Mouse (Mus musculus) skeletal muscle tissue, adult 2 months (tissue): ENCODE measurements at regions not wholly inside any gene's neighbourhood (a gene's known extent, or its start where the extent isn't known, plus 50 kb on each side); places are given as distances from the start of the nearest gene placed in this dataset.
"Not testable (repeated sequence)": the region's sequence is repeated elsewhere in the genome, so short reads cannot be mapped to it uniquely, and the experiment has no call there.

Experiments used
- DNase-seq: peaks from one replicate; pipeline ENCODE4 v3.0.0-alpha.2; 2012; ENCODE audit warnings: low read depth, low spot score

DNA sequence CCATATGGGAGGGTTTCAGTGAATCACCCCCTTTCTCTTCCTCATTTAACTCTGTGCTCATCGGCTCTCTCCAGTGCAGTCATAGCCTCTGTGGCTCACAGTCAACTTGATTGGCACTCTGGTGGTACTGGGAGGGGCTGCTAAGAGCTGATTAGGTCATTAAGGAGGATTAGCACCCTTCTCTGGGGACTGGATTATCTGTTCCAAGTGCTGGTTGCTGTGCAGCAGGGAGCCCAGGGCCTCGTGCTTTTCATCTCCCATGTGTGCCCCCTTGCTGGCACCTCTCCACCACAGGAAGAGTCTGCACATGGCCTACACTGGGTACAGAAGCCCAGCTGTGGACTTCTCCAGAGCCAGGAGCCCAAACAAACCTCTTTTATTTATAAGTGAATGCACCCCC lies 316.8 kb upstream of the Irx1 start:
- no peak for DNase-seq

DNA sequence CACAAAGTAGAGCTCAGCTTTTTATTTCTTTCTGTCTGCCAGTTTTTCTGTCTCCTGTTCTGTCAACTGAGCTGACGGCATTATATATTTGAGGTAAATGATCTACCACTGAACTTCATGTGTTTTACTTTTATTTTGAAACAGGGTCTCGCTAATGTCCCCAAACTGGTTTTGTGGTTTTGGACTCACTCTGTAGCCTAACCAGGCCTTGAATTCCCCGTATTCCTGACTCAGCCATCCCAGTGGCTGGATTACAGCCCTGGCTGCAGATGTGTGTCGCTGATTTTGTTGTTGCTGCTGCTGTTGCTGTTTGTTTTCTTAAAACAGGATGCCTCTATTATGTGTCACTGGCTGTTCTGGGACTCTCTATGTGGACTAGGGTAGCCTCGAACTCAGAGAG lies 317.3 kb upstream of the Irx1 start:
- DNase-seq = no peak

DNA sequence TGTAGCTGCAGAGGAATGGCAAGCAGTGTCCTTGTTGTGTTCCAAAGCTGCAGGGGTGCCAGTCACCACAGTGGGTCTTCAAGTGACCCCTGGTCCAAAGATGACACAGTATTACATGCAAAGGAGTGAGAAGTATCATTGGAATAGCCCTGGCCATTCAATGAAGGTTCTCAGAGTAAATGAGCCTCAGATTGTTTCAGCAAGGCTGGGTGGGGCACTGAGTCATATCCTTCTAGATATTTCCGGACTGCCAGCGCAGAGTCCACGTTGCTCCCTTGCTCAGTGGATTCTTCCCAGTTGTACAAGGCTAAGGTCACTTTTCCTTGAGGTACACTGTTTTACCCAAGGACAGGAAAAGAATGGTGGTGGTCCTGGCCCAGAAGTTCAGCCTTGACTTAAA lies 319.2 kb upstream of the Irx1 start:
- no peak for DNase-seq

DNA sequence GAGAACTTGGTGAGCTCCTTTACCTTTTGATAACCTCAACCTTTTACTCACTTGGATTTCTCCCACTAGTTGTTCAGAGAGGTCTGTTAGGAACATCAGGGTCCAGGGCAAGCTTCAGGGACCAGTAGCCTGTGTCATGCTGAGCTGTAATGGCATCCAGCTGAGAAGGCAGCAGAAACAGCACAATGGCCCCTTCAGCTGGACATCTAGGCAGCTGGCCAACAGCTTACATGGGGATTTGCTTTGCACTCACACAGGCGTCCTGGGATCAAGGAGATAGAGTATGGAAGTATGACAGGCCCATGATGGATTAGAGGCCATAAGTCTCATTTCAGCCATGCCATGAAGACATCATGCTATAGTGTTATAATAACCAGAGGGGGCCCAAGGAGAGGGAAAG lies 320.2 kb upstream of the Irx1 start:
- no peak for DNase-seq

DNA sequence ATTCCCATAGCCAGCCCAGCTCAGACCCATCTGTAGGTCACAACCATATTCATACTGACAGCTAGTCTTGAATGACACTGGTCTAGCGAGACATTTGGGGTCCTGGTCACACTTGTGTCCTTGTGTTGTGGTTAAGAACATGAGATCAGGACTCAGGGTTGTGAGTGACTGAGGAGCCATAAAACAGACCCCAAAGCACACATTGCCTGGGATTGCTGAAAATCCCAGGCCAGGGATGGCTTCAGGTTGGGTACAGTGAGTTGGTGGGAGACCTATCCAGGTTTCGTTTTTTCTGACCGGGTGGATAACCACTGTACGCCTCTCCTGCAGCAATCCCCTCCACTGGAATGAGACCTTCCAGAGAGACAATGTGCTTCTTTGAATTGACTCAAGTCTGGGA lies 322.8 kb upstream of the Irx1 start:
- no peak for DNase-seq

DNA sequence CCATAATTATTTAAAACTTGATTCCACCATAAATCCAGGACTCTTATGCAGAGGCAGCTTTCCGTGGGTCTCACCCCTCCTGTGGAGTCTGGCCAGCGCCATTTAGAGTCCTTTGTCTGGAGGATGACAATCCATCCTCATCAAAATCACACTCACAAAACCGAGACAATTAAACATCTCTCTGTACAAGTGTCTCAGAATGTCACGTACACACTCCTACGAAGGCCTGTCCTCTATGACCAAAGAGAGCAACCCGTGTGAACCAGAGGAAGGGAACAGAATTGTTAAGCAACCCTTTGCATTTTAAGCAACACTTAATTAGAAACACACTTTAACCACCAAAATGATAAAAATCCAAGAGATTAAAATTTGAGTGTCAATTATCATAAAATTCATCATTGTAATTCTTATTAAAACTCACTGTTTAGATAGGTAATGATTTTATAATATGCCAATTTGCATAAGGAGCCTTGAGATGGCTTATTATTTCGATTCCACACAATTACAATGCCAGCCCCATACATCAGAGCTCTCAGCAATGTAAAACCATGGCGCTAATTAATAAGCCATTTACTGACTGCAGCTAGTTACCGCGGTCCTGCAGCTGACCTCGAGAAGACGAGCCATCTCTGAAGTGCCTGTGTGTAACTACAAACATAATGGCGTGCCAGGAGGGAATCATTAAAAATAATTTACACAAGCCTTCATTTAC lies 325.0 kb upstream of the Irx1 start:
- no peak for DNase-seq

DNA sequence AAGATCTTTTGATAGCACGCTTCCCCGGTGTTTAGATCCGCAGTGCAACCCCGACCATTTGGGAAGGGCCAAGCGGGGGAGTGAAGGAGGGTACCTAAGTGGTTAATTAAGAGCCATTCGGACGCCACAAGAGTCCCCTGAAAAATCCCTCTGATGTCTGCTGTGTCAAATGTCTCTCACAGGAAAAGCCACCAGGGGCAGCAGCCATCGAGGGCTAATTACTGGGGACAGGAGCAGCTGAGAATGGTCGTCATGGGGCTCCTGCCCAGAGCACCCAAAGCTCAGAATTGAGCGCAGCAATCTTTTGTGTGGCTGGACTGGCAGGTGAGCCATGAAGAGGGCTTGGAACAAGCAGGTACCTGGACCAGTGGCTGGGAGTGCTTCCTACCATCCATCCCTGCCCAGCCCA lies 325.6 kb upstream of the Irx1 start:
- DNase-seq = no peak

DNA sequence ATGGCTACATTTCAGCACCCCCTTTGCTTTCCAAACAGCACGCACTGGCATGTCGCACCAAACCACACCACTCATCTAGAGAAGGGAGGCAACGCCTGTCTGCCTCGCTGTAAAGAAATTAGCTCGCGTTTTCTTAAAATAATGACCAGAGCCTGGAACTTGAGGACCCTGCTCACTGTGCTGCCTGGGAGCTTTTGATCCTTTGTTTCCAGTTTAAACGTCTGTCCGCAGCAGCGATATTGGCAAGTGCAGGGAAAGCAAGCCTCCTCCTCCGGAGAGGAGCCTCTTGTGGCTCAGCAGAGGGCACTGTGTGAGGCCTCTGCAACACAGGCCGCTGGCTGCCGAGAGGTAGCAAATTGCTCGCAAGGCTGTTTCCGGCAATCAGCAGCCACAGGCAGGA lies 328.8 kb upstream of the Irx1 start:
- no peak for DNase-seq

DNA sequence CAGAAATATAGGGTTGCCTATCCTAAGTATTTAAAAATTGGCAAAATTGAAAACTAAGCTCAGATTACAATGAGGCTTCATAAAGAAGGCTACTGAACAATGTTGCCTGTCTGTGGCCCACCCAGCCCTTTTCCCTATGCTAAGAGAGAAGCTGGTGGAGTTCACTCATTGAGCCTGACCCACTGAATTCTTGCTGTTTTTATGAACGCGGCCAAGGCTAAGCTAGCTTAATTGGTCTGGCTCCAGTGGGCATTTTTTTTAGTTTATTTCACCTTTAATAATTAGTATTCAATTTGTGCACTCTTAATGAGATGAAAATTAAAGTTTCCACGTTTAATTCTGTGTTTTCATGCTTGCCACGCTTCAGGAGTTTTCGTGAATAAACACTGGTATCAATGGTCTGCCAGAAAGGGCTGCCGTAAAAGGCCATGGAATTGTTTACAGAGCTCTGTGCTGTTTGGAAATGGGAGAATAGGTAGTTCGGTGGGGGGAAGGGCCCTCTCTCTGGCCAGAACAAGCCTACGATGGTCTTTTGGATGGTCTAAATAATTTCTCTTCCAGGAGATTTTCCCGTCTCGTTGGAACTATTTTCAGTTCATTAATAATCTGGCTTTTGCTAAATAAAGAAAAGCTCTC lies 329.7 kb upstream of the Irx1 start:
- no peak for DNase-seq

DNA sequence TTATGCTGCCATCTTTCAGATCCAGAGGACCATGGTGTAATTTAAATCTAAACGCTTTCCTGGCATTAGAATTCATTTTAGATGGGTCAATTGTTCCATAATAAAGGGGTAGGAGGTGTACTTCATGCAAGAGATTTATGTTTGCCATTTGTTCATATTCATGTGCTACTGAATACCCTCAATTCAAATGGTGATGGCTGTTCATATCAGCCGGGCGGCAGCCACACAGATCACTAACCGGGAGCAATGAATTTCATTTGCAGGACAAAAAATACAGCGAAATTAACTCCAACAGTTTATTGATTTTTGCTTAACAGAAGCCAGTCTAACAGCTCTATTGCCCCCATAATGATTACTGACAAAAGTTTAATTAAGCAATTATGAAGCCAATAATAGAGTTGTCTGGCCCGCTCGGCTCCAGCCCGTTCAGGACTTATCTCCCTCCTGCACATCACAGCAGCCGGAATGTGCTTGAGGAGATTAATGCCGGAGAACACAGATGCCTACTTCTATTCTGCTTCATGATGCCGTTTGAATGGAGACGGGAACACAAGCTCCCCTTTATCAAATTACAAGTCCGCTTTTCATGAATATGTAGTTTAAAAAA lies 330.3 kb upstream of the Irx2 start:
- no peak for DNase-seq

DNA sequence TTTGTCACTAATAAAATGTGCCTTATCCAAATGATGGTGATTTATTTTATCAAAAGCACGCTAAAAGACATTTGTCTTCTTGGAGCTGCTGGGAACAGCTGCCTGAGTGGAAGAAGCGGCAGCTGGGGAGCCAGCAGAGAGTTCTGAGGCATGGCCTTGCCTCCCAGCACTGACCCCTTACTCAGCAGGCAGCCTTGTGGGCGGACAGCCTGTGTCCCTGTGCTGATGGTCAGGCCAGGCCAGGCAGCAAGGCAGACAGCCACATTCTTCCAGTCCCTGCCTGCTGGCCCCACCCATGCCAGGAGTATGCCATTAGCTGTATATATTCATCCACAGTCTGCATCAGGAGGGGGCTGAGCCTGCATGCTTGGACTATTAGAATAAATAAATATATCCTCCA lies 329.0 kb upstream of the Irx2 start:
- DNase-seq = no peak

DNA sequence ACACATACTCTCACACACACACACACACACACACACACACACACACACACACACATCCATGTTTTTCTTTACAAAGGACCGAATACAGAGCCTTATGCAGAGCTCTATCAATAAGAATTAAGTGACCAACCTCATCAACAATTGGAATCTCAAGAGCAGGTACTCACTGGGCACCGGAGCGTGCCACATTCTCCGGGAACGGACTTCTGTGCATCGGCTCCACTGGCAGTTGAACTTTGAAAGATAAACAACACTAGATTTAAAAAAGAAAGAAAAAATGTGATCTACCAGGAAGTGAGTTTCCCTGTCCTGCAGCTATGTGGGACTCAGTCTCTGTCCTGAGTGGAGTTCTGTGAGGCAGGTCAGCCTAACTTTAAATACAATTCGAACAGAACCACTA lies 327.5 kb upstream of the Irx2 start:
- DNase-seq = no peak

DNA sequence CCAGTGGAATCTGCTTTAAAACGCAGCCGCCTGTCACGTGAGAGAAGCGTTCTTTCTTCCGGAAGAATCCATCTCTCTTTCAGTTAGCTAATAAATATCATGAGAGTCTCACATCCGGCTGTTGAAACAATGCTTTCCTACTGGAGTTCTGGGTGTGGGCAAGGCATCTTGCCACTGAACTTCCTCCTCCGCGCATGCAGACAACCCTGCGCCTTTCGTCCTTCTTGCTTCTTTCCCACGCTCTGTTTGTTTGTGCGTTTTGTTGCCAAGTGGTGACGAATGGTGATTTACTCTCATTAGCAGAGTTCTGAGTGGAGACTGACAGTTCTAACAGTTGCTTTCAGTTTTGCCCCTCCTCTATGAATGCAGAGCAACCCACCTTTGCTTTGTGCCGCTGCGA lies 326.8 kb upstream of the Irx2 start:
- DNase-seq = no peak

DNA sequence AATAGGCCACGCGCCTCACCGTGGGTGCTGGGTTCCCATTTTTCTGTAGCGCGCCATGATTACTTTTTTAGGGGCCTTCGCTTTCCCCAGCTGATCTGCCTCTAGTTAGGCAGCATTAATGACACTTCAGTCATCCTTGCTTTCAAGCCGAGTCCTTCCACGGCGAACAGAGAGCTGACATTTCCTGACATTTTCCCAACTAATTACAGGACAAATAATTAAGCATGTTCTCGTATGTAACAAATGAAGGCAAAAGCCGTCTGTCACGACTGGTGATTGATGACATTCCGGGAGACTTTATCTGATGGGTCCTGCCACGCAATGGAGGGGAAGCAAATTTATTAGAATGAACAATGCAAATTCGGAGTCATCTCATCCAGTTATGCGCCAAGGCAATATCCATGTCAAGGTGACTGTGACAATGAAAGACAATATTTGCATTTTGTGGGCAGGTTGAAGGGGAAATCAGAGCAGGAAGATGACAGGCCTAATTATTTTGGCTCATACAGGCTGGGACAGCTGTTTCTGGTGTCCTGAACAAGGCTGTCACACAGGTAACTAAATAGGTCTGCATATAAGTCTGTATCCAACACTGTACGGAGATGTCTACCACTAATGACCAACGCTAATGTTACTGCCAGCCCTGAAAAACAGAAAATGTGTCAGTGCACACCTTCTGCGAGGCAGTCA lies 326.0 kb upstream of the Irx2 start:
- no peak for DNase-seq

DNA sequence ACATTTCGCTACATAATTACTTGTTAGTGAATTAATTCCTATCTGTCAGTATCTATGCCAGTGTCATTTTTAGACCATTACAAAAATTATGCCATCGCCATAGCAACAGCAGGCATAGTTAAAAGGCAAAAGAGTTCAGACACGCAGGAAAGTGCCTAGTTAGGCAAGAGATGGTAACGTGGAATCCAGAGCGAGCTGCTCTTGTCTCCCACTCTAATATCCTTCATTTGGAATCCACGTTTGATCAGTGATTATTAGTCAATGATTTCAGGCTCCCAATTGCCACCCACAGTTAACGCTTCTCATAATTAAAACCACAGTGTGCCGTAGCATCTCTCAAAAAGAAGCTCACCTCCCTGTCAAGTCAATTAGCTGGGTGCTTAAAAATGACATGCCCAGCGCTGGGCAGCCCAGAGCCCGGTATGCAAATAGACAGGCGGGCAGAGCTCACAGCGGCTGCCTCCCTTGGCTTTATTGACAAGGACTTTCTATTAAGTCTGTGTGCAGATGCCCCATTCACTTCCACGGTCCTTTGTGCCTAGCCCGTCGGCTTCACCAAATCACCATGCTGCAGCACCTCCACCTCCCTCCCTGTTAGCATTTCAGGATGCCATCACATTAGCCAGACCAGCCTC lies 325.4 kb upstream of the Irx2 start:
- no peak for DNase-seq

DNA sequence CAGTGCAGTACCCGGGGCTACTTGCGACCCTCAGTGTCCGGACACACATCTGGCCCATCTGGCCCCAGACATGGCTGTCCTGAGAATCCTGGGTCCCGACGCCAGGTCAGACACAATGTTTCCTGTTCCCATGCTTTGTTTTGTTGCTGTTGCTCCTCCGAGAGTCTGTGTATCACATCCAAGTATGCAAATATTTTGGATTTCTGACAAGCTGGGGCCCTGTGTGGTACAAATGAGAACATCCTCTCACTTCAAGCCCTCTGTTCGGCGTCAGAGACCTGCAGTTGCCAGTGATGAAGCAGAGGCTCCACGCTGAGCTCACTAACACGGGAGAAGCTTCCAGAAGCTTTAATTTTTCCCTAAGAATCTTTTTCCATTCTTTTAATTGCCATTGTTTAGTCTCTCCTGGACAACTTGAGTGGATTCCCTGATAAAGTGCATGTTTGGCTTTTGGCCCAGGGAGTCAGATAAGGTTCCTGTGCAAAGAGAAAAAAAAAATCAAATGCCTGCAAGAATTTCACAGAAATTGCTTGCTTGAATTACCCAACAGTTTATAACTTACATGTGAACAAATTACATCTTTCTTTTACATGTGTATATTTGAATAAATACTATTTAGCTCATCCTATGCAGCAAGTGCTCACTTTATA lies 304.5 kb upstream of the Irx2 start:
- no peak for DNase-seq

DNA sequence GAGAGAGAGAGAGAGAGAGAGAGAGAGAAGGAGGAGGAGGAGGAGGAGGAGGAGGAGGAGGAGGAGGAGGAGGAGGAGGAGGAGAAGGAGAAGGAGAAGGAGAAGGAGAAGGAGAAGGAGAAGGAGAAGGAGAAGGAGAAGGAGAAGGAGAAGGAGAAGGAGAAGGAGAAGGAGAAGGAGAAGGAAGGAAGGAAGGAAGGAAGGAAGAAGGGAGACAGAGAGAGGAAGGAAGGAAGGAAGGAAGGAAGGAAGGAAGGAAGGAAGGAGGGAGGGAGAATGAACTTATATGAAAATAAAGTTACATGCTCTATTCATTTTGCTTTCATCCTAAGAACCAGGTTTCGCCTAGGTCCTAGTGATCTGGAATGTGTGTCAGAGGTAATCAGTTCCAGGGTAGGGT lies 302.4 kb upstream of the Irx2 start:
- not testable (repeated sequence) for DNase-seq

DNA sequence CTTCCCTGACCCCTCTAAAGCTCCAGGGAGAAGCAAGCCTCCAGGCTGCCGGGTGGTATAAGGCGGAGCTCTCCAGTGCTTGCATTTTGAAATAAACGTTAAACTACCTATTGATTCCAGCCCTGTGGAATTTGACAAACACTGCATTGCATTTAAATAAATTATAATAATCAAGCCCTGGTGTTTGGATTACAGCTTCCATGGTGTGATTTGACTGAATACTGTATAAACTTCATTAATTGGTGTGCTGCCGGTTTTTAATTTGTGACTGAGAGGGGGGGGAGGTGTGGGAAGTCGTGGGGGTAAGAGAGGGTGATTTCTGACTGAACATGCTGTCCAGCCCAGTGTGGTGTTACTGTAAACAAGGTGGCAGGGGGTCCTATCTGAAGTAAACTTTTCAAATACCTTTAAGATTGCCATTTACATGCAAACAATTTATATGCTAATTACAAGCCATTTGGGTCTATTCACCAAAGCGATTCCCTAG lies 282.9 kb upstream of the Irx2 start:
- DNase-seq = no peak

DNA sequence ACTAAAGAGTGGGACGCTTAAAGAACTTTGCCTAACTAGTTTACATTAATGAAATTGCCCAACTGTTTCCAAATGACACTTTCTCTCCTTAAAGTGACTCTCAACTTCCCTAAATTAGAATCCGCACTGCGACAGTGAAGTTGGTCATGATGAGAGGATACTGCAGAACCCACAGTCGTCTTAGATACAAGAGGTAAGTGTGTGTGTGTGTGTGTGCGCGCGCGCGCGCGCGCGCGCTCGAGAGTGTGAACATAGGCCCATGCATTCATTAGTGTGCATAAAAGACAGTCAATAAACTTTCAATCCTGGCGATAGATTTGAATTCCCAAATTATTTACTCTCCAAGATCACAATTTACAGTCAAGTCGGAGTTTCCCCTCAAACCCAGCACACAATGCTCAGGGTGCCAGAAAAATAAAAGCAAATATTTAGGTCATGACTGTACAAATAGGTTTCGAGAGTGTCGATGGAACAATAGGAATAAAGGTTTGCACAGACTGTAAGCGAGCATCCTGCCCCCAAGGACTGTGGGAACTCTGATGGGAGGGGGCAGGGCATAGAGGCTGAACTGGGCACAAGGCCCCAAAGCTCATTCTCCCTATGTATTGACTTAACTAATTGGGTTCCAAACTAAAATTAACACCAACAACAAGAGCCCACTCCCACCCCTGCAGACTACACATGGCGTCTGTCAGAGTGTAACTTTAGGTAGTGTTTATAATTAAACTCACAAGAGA lies 282.2 kb upstream of the Irx2 start:
- no peak for DNase-seq

DNA sequence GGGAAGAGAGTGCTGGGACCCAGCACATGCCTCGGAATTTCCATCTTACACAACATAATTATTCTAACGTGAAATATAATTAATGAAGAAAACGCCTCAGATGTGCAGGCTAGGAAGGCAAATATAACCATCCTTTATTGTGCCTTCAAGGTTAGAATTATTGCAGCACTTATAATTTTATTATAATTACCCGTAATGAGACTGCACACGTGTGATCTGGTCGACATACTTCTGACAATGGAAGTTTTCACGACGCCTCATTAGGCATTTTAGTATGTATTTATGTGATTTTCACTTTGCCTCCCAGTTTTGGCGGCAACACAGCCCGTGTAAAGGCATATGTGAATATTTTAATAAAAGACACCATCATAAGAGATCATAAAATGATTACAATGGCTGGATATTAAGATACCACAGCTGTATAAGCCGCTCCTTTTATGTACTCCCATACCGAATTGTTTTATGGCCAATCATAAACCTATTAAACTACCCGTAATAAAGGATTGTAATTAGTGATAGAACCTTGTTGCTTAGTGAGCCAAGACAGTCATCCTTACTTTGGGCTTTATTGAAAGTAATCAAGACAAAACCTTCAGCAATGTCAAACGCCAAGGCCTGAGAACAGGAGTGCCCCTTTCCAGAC lies 281.6 kb upstream of the Irx2 start:
- DNase-seq = no peak
